Mouse (Mus musculus): Measurements from ENCODE around the gene Wipf1.

Wipf1 gene

GRCm38 (mm10) chr2:73385641-73386355 lies 143.7 kb downstream of the Wipf1 start:
- DNase-seq (ENCODE audit: low spot score in 2 of 2): no peak

GRCm38 (mm10) chr2:73385172-73385571 lies 144.4 kb downstream of the Wipf1 start:
- DNase-seq (ENCODE audit: low spot score in 2 of 2): no peak

- no peak for DNase-seq (ENCODE audit: low spot score in 2 of 2)
Observed at GRCm38 (mm10) chr2:73380298-73380975, 149.1 kb downstream of the Wipf1 start.

DNA sequence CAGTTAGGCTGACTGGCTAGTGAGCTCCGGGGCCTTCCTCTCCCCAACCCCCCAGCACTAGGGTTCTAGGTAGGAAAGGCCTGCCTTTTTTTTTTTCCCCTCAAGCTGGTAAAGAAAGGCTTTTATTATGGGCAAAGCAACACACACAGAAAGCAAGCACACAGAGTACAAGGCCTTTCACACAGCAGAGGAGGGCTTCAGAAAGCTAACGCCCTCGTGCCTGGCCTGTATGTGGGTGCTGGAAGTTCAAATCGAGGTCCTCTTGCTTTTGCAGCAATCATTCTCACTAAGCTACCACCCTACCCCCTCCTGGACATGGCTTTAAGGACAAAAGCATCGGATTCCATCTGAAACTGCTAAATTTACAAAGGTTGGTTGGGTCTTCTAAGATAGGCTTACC lies 149.9 kb downstream of the Wipf1 start:
- DNase-seq (ENCODE audit: low spot score in 2 of 2): no peak

Measured in urinary bladder, adult 18-20 months (tissue).